Mouse (Mus musculus): ENCODE results near the gene Gpr137c. TPM values are rescaled to one million over a fixed set of nuclear protein-coding genes. Genes with fewer than 3 reads are reported as not detected.

Gpr137c gene
- polyA plus RNA-seq, 1 experiment from 2014 or later = 0.10 TPM

DNA sequence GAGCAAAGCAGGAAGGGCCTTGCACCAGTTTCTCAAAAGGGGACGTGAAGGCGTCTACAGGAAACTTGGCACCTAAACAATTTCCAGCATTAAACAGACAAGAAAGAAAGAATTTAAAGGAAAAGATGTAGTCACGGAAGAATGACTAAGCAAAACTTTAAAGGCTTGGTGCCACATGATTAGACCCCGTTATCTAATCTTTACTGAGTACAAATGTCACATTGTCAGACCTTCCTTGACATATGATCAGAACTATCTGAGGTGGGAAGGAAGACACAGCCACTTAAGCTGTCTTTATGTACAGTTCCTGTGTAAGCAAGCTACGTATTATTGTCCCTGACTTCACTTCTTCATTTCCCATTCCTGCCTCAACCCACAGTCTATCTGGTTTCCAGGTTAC lies 102.1 kb downstream of the Gpr137c start:
- H3K4me1 ChIP-seq (replicated peaks) = peaks cover 72% of the 10 kb centered on the region
- ATAC-seq (ENCODE audit: low read depth) (peak; percentile 32; the same call in 1 of the 2 replicates), DNase-seq (peak; percentile 37)
- peak overlapping the region; percentile 50 for H3K4me2 ChIP-seq
- peak overlapping the region; percentile 84 for H3K27ac ChIP-seq
- no peaks in the 10 kb centered on the region for H3K36me3 ChIP-seq
- 0 out of 2 replicates have a peak overlapping the region, but pooled peaks have one; percentile 1 for H3K4me3 ChIP-seq (replicated peaks)
- 13% methylated on average over 5 of the region's 5 CpGs for WGBS (ENCODE audit: insufficient replicate concordance)
- H3K27me3 ChIP-seq = no peaks in the 10 kb centered on the region
- peak overlapping the region; percentile 31; the same call in 1 of the 2 replicates for H3K9ac ChIP-seq
- no peaks in the 10 kb centered on the region for H3K9me3 ChIP-seq (replicated peaks)

DNA sequence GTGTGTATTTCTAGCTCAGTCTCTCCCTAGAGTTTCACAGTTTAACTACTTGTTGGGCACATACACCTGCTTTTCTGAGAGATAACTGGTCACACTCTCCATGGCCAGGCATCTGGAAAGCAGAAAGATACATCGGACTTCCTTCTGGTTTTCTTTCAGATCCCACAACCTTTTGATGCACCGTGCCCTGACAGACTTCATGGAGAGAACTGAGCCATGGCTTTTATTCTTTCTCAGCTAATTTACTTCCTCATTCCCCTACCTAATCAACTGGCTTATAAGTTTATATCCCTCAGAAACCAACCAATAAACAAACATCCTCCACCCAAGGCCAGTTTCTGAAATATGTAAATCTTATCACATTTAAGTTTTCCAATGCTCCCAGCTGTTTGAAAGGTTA lies 102.9 kb downstream of the Gpr137c start:
- Histone ChIP-seq H3K4me1 (replicated peaks) (peaks cover 66% of the 10 kb centered on the region), H3K9me3 (replicated peaks) (no peaks in the 10 kb centered on the region), H3K27ac (peak overlapping the region; percentile 84), H3K36me3 (no peaks in the 10 kb centered on the region), H3K27me3 (no peaks in the 10 kb centered on the region), H3K4me3 (replicated peaks) (no peak overlapping the region), H3K9ac (0 out of 2 replicates have a peak overlapping the region, but pooled peaks have one; percentile 30), H3K4me2 (peak overlapping the region; percentile 50; the same call in 1 of the 2 replicates)
- DNase-seq = no peak
- WGBS (ENCODE audit: insufficient replicate concordance) = 76% methylated on average over 2 of the region's 2 CpGs
- no peak for ATAC-seq (ENCODE audit: low read depth)

- ATAC-seq (ENCODE audit: low read depth) (no peak), DNase-seq (no peak)
- peak overlapping the region; percentile 84; the same call in 1 of the 2 replicates for H3K27ac ChIP-seq
- no peaks in the 10 kb centered on the region for H3K36me3 ChIP-seq
- no peak overlapping the region for H3K4me3 ChIP-seq (replicated peaks)
- WGBS (ENCODE audit: insufficient replicate concordance) = 75% methylated on average over 3 of the region's 3 CpGs
- H3K9me3 ChIP-seq (replicated peaks) = no peaks in the 10 kb centered on the region
- H3K27me3 ChIP-seq = no peaks in the 10 kb centered on the region
- no peak overlapping the region for H3K9ac ChIP-seq
- peaks cover 68% of the 10 kb centered on the region for H3K4me1 ChIP-seq (replicated peaks)
- H3K4me2 ChIP-seq = no peak overlapping the region
These were observed 103.8 kb downstream of the Gpr137c start for GRCm38 (mm10) chr14:45323320-45323719.

GRCm38 (mm10) chr14:45325471-45325870 lies 106.0 kb downstream of the Gpr137c start:
- ATAC-seq (ENCODE audit: low read depth) = no peak
- Histone ChIP-seq H3K27ac (peak overlapping the region; percentile 13; the same call in 1 of the 2 replicates), H3K9me3 (replicated peaks) (no peaks in the 10 kb centered on the region), H3K4me2 (no peak overlapping the region), H3K36me3 (no peaks in the 10 kb centered on the region), H3K4me3 (replicated peaks) (no peak overlapping the region), H3K27me3 (no peaks in the 10 kb centered on the region), H3K9ac (no peak overlapping the region), H3K4me1 (replicated peaks) (peaks cover 61% of the 10 kb centered on the region)
- no peak for DNase-seq

DNA sequence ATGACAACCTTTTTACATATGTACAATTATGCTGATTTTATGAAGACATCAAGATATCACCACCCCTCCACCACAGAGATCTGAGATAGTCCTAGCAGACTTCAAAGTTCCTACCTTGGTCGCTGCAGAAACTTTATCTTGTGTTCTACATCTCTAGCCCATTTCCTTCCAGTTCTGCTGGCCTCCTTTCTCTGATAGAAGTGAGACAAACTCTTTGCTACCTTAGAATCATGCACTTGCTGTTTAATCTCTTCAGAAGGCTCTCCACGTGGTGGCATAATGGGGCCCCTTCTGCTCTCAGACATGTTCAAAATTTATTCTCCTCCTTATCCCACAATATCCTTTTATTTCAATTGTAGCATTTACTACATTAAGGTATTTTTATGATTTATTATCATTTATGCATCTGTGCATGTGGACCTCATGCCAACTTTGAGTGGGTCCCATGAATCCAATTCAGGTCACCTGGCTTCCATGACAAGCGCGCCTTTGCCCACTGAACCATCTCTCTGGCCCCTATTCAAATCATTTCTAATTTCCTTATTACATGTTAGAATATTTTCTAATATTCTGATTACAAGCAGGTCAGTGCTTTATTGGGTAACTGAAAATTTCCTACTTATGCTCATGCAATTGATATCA lies 108.7 kb downstream of the Gpr137c start:
- ATAC-seq (ENCODE audit: low read depth) = no peak
- H3K4me3 ChIP-seq (replicated peaks) = 0 out of 2 replicates have a peak overlapping the region, but pooled peaks have one; percentile 94

DNA sequence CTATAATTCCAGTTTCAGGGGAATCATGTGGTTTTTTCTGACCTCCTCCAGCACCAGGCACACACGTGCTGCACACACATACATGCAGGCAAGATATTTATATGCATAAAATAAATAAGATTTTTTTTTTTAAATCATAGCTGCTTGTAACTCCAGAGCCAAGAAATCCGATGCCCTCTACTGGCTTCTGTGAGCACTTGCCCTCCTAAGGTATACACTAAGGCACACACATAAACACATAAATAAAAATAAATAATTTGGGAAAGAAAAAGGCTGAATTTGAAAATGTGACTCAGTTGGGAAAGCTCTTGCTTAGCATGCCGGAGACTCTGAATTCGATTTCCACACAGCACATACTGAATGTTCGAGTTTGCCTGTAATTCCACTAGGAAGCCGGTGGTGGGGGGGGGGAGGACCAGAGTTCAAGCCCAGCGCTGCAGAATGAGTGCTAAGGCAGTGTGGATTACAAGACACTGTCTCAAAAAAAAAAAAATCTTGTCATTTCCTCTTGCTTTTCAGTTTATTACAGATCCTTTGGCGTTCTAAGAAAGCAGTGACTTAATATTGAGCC lies 109.6 kb downstream of the Gpr137c start:
- Histone ChIP-seq H3K4me3 (replicated peaks) (peak overlapping the region; percentile 94), H3K9ac (peak overlapping the region; percentile 64), H3K36me3 (peaks cover 29% of the 10 kb centered on the region), H3K4me2 (peak overlapping the region; percentile 72), H3K27ac (peak overlapping the region; percentile 73), H3K9me3 (replicated peaks) (no peaks in the 10 kb centered on the region), H3K27me3 (no peaks in the 10 kb centered on the region), H3K4me1 (replicated peaks) (peaks cover 36% of the 10 kb centered on the region)
- WGBS (ENCODE audit: insufficient replicate concordance) = 17% methylated on average over 8 of the region's 8 CpGs
- ATAC-seq (ENCODE audit: low read depth) (no peak), DNase-seq (peak; percentile 33)

More for the DNA sequence above, 108.7 kb downstream of the Gpr137c start:
- peaks cover 43% of the 10 kb centered on the region for H3K4me1 ChIP-seq (replicated peaks)
- no peak overlapping the region for H3K4me2 ChIP-seq
- 58% methylated on average over 4 of the region's 4 CpGs for WGBS (ENCODE audit: insufficient replicate concordance)
- no peak for DNase-seq
- H3K9me3 ChIP-seq (replicated peaks) = no peaks in the 10 kb centered on the region
- H3K27ac ChIP-seq = no peak overlapping the region
- peaks cover 22% of the 10 kb centered on the region for H3K36me3 ChIP-seq
- no peak overlapping the region for H3K9ac ChIP-seq
- H3K27me3 ChIP-seq = no peaks in the 10 kb centered on the region

- Histone ChIP-seq H3K4me1 (replicated peaks) (peaks cover 33% of the 10 kb centered on the region), H3K9me3 (replicated peaks) (no peaks in the 10 kb centered on the region), H3K36me3 (peaks cover 33% of the 10 kb centered on the region), H3K27me3 (no peaks in the 10 kb centered on the region), H3K4me2 (peak within 1 kb of the TSS; percentile 72), H3K4me3 (replicated peaks) (peak within 1 kb of the TSS; percentile 94), H3K27ac (peak within 1 kb of the TSS; percentile 96), H3K9ac (peak within 1 kb of the TSS; percentile 93)
- WGBS (ENCODE audit: insufficient replicate concordance) = under 1% methylated on average over 44 of the region's 44 CpGs
- ATAC-seq (ENCODE audit: low read depth) (peak; percentile 93), DNase-seq (peak; percentile 85)
These were observed 110.2 kb downstream of the Gpr137c start, which contains the start of gene Psmc6 for GRCm38 (mm10) chr14:45329589-45330181. Gene Psmc6 (plus strand): TSS chr14:45329788.

Other genes starting within 250 kb of the Gpr137c start
- 0.29 and 0.51 TPM in 2 replicates for gene Ptger2, start 231.5 kb upstream of the Gpr137c start, polyA plus RNA-seq (2015; fragmentation: Nextera tagmentation; extraction: Ambion mirVana)
- 1.2 and 1.7 TPM in 2 replicates for gene Txndc16, start 611 bp downstream of the Gpr137c start, polyA plus RNA-seq (2015; fragmentation: Nextera tagmentation; extraction: Ambion mirVana)
- gene Ero1l, start 99.1 kb downstream of the Gpr137c start, polyA plus RNA-seq (2015; fragmentation: Nextera tagmentation; extraction: Ambion mirVana) = 35.0 and 46.9 TPM in 2 replicates
- gene Psmc6, start 110.1 kb downstream of the Gpr137c start, polyA plus RNA-seq (2015; fragmentation: Nextera tagmentation; extraction: Ambion mirVana) = 112 and 143 TPM in 2 replicates
- 22.9 and 24.7 TPM in 2 replicates for gene Styx, start 131.4 kb downstream of the Gpr137c start, polyA plus RNA-seq (2015; fragmentation: Nextera tagmentation; extraction: Ambion mirVana)
- 31.9 and 39.9 TPM in 2 replicates for gene Gnpnat1, start 185.2 kb downstream of the Gpr137c start, polyA plus RNA-seq (2015; fragmentation: Nextera tagmentation; extraction: Ambion mirVana)

Measured in liver, embryonic 13.5 days (tissue).